Mouse (Mus musculus) large intestine, adult 2 months (tissue): Measurements from ENCODE around the gene Tbx20. TPM values are rescaled to one million over a fixed set of nuclear protein-coding genes. Genes with fewer than 3 reads are reported as not detected.

Experiments
- DNase-seq: peaks from one replicate; pipeline ENCODE4 v3.0.0-alpha.2; 2012; ENCODE audit warnings: low read depth, low spot score
- WGBS: fragments of 180-500 bp; shearing (Covaris S2); methylation state at CpG from one replicate; pipeline ENCODE4 v1.1.7; 2018; 5-methylcytosine and 5-hydroxymethylcytosine counted together
- polyA plus RNA-seq: library from polyadenylated mRNA; depleted of rRNA; stranded (reverse); fragments of >200 nt; gene quantifications from 2 replicates; pipeline ENCODE4 v1.2.3, GENCODE M21; 2012; rRNA removed

Tbx20 gene
- polyA plus RNA-seq = not detected in 2 replicates

DNA sequence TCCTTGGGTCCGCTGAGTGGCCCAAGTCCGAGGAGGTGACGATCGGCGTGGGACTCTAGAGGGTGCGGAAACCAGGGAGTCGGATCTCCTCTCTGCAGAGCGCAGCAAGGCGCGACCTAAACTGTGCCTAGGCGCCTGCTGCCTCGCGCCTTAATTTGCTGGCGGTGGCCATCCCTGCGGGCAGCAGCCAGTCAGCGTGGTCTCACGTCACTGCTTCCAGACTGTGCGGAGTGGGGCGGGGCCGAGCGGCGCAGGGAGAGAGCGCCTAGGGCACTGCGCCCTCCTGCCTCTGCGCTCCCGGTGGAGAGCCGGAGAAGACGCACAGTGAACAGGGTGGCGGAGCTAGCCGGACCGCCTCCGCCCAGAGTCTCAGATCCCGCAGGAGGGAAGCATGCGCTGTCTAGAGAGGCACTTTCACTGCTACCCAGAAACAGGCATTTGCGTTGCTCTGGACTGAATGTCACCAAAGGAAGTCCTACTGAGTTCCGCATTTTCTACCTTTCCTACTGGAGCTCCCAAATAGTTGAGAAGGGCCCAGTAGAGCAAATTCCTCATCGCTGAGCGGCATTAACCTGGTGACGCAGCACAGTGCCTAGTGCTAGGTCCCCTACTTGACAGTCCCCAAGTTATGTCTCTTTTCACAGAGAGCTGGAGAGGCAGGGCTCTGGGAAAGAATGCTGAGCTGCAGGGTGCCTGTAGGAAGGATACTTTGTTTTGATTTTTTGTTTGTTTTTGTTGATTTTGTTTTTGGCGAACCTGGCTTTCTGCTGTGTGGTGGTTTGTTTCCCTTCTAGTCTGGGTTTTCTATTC lies at the start of gene Tbx20:
Tbx20 (minus strand) TSS at position 144 of the 810 bp plus-strand sequence.
- DNase-seq = no peak
- WGBS = 2% methylated on average over 40 of the region's 40 CpGs

DNA sequence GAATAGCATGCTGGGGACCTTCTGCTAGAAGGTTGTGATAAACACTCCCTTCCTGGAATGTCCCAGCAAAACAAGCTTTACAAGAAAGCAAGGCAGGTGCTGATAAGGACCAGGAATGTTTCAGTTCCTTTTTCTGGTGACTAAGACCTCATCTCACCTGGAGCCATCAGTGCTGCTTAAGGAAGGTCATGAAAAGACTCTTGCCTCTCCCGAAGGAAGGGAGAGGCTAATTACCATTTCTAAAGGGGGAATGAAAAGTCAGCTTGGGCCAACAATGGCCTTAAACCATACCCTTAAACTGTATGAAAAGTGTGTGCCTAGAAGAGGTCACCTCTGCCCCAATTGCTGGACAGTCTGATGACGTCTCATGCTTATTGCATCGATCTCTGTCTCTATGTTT lies 44.4 kb upstream of the Tbx20 start:
- WGBS = 69% methylated on average over 3 of the region's 3 CpGs
- no peak for DNase-seq

- 84% methylated on average over 6 of the region's 6 CpGs for WGBS
- no peak for DNase-seq
Observed at GRCm38 (mm10) chr9:24812461-24812860, 38.4 kb upstream of the Tbx20 start.

- 38% methylated on average over 2 of the region's 2 CpGs for WGBS
- DNase-seq = no peak
Observed at GRCm38 (mm10) chr9:24792110-24792509, 18.0 kb upstream of the Tbx20 start.

DNA sequence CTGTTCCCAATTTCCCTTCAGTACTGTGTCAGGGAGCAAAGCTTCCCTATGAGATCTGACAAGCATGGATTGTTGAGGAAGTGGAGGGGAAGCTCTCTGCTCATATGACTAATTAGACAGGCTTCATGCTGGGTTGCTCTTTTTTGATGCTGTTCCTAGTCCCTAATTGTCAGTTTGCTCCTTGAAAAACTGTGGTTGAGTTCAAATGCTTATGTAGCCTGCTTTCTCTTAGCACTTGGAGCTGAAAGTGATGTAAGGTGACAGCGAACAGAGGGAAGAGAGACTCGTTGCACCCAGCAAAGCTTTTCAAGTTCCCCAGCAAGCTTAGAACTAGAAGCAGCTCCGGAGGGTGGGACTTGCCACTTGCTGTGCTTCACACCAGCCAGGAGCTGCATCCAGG lies 15.3 kb upstream of the Tbx20 start:
- 66% methylated on average over 3 of the region's 3 CpGs for WGBS
- DNase-seq = no peak

DNA sequence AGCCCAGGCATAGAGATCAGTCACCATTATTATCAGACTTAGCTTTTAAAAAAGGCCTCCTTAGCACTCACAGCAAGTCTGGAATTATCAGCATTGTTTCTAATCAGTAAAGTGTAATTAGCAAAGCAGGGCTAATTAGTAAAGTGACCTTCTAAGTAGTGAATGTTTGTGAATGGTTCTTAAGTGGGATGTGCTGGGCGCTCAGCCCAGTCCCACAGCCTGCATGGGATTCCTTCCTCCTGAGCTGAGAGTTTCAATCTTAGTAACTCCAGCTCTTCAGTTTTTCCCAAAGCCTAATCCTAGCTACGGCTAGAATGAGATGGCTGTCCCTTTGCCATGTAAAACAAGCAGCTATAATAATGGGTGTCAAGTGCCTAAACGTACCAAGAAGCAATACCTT lies 8.2 kb upstream of the Tbx20 start:
- DNase-seq = no peak
- WGBS = 34% methylated on average over 3 of the region's 3 CpGs

- WGBS = 2% methylated on average over 32 of the region's 32 CpGs
Observed at GRCm38 (mm10) chr9:24780929-24781441, 6.9 kb upstream of the Tbx20 start.

DNA sequence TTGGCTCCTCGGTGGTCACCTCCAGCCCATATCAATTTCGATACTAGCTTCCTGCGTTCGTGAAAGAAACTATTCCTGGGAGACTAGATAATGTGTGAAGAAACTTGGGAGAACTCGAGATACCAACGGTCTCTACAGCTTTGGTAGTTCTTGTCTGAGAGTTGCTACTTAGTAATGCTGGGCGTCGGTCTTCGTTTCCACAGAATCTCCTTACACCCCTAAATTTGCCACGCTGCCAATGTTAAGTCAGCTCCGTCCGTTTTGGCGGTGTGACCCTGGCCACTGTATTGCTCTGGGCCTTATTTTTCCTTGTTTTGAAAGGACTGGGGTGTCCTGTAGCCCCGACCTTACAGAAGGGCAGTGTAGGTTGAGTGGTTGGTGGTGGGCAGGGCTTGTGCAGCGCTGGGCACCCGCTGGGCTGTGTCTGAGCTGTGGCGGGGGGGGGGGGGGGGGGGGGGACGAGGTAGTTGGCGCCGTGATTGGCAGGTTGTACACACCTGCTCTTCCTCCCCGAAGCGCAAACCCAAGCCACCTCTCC lies 6.4 kb upstream of the Tbx20 start:
- 5% methylated on average over 20 of the region's 22 CpGs for WGBS
- no peak for DNase-seq

More at GRCm38 (mm10) chr9:24780929-24781441, 6.9 kb upstream of the Tbx20 start:
- no peak for DNase-seq

- 12% methylated on average over 3 of the region's 3 CpGs for WGBS
- DNase-seq = no peak
Observed at GRCm38 (mm10) chr9:24779975-24780374, 5.9 kb upstream of the Tbx20 start.

- DNase-seq = no peak
- 8% methylated on average over 14 of the region's 14 CpGs for WGBS
Observed at GRCm38 (mm10) chr9:24778571-24778970, 4.5 kb upstream of the Tbx20 start.

DNA sequence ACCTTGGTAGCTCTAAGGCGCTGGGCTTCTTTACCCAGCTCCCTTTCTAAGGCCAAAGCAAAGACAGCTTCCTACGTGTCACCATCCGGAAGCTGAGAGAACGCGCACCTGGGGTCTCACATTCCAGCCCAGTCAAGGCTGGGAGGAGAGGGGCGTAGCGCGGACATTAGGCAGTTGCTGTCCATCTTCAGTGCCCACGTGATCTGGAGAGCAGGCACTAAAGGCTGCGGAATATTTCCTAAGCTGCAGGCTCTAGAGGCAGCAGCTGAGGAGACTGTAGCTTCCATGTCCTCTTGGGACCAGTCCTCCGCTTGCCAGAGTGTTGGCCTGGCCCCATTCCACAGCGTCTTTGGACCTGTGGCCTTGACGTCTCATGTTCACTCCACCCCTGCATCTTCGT lies 3.9 kb upstream of the Tbx20 start:
- DNase-seq = no peak
- 1% methylated on average over 14 of the region's 14 CpGs for WGBS

DNA sequence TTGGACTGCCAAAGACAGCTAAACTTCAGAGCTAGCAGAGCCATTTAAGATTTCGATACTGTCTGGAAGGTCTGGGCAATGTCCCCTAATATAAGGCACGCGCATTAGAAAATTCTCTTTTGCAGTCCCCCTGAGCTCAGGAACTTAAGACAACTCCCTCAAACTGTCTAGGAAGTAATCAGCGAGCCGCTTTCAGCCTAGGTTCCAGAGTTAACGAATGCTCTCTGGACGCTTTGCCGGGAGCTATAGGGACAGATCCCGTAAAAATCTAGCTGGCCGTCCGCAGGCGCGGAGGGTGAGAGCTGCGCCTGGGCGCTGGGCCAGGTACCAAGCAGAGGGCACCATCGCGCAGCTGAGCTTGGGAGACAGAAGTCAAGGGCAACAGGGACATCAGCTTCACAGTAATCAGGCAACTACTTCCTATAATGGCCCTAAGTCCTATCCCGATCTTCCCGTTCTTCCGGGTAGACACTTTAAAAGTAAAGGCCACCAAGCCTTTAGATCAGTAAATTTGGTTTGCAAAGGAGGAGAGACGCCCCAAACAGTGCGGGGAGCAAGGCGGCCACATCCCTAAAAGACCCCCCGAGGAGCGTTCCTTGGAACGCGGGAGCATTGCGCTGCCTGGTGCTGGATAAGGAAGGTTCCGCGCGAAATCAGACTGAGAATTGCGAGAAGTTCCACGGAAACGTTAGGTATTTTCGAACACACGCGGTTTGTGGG lies 3.2 kb upstream of the Tbx20 start:
- 4% methylated on average over 37 of the region's 37 CpGs for WGBS
- DNase-seq = no peak

- DNase-seq = no peak
- under 1% methylated on average over 9 of the region's 9 CpGs for WGBS
Observed at GRCm38 (mm10) chr9:24776487-24776886, 2.4 kb upstream of the Tbx20 start.

GRCm38 (mm10) chr9:24775567-24775966 lies 1.5 kb upstream of the Tbx20 start:
- WGBS = 11% methylated on average over 1 of the region's 1 CpGs
- DNase-seq = no peak

- 1% methylated on average over 9 of the region's 9 CpGs for WGBS
- no peak for DNase-seq
Observed at GRCm38 (mm10) chr9:24775001-24775400, 898 bp upstream of the Tbx20 start.

DNA sequence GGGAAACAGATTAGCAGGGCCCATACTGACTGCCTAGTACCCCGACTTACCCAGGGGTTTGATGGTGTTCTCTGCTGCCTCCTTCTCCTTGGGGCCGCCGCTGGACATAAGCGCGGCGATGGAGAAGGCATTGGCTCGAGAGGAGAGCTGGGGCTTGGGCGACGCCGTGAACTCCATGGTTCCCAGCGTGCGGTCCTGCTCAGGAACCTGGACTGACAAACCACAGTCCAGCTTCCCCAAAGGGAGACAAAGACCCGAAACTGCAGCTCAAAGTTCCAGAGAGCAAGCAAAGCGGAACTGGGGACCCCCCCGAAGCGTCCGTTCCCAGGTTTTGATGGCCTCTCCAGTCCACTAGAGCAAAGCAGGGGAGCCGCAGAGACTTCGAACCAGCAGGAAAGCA lies 434 bp downstream of the Tbx20 start:
- no peak for DNase-seq
- 3% methylated on average over 19 of the region's 19 CpGs for WGBS

- 5% methylated on average over 9 of the region's 9 CpGs for WGBS
- DNase-seq = no peak
Observed at GRCm38 (mm10) chr9:24773171-24773570, 932 bp downstream of the Tbx20 start.

DNA sequence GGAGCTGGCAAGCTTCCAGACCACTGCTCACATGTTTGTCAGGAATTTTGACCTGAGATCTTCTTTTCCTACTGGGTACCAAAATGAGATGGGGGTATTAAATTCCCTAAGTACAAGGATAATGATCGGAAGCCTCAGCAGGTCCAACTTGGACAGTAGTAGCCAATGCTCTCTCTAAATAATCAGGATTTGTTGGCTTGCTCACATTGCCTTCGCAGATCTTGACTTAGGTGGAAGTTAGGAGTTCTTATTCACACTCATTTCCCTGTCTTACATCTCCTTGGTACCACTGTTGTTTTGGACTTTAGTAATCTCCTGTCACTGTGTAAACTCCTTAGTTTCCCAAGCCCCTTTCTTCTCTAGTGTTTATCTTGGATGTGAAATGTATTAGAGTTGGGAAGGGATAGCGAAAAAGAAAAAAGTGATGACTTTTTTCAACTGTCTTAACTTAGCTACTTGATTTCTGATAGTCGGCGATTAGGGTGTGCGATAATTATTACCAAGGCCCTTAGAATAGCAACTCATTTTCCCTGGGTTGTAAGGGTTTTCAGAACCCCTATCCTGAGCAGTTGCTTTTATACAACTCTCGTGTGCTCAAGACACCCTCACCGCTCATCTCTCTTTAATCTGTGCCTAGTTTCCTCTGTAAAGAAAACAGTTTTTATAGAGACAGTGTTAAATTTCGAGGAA lies 1.5 kb downstream of the Tbx20 start:
- 11% methylated on average over 9 of the region's 9 CpGs for WGBS
- no peak for DNase-seq

- no peak for DNase-seq
- WGBS = 33% methylated on average over 4 of the region's 4 CpGs
Observed at GRCm38 (mm10) chr9:24771713-24772112, 2.4 kb downstream of the Tbx20 start.

DNA sequence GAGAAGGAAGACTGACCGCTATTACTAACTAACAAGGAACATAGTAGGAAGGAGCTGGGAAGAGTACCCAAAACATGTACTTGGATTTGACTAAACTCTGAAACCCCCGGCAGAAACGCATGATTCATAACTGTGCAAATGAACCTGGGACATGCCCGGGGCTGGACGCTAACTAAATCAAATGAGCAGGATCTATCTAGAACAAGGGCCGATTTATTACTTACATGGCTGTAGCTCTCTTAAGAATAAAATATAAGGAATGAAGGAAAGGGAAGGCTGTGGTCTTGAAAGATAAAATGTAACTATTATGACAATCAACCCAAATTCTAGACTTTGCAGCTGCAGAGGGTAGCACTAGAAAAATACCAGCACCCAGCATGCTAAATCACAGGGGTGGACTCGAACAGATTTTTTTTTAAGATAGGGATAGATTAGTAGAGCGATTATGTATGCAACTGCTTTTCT lies 3.1 kb downstream of the Tbx20 start:
- 9% methylated on average over 8 of the region's 8 CpGs for WGBS
- DNase-seq = no peak
